Mouse (Mus musculus) adrenal gland, postnatal 14 days (tissue): ENCODE results near the gene Olfr583. TPM values are rescaled to one million over a fixed set of nuclear protein-coding genes. Genes with fewer than 3 reads are reported as not detected.

ENCODE experiments used
- DNase-seq: peaks from one replicate; pipeline ENCODE4 v3.0.0; 2021; ENCODE audit warnings: mixed read lengths
- long read RNA-seq, 2 experiments: library from polyadenylated mRNA; stranded (forward); transcript quantifications; one replicate each; pipeline ENCODE4 v2.0.0; 2021
- total RNA-seq: library from RNA; stranded (reverse); gene quantifications from 2 replicates; pipeline ENCODE4 v1.2.3, GENCODE M21; 2021

Gene Olfr583
- total RNA-seq, result not detected in 2 replicates
- long read RNA-seq, experiment 1, result 0 reads
- long read RNA-seq, experiment 2, result 0 reads

DNA sequence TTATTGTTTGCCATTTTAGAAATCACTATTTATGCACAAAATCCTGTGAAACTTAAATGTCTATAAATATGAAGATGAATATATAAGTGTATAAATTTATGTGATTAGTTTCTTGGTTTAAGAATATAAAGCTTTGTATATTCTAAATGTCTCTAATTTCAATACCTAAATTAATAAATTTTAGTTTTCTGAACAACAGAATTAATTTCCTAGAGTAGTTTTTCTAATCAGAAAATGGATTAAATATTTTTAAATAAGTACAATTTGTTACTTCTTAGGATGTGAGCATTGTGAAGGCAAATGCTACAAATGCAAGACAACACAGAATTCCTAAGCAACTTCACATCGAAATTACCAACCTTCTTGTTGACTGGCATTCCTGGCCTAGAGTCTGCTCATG is at the start of gene Olfr583:
Gene Olfr583 (plus strand): TSS at position 301 of the 400 bp plus-strand sequence.
- no peak for DNase-seq

DNA sequence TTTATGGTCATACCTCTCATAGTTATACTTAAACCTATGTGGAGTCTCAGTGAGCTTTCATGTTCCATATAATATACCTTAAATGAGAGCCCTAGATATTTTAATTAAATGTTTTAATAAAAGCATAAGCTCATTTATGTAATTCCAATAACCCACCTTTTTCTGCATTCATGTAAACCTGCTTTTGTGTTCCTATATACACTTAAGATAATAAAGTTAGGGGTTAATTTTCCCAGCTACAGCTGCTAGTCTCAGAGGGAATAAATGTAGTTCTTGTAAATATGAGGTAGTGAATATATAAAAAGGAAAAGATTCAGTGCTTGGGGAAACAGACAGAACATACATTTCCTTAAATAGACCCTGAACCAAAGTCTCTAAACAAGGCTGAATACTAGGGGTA is 13.4 kb upstream of the Olfr583 start, which contains the start of gene Olfr582:
Gene Olfr582 (plus strand): TSS at position 301 of the 400 bp plus-strand sequence.
- DNase-seq, result no peak

DNA sequence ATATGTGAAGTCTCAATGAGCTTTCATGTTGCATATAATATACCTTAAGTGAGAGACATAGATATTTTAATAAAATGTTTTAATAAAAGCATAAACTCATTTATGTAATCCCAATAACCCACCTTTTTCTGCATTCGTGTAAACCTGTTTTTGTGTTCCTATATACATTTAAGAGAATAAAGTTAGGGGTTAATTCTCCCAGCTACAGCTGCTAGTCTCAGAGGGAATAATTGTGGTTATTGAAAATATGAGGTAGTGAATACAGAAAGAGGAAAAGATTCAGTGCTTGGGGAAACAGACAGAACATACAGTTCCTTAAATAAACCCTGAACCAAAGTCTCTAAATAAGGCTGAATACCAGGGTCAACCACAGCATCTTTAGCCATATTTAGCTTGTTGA is 30.5 kb downstream of the Olfr583 start, which contains the start of gene Olfr584:
Gene Olfr584 (plus strand): TSS at position 301 of the 400 bp plus-strand sequence.
- DNase-seq, result no peak

DNA sequence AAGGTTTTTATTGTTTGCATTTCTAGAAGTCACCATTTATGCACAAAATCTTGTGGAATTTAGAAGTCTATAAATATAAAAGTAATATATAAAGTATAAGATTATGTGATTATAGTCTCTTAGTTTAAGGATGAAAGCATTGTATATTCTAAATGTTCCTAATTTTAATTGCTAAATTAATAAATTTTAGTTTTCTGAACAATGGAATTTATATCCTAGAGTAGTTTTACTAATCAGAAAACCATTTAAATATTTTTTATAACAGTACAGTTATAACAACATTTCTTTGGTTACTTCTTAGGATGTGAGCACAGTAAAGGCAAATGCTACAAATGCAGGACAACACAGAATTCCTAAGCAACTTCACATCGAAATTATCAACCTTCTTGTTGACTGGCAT is 46.3 kb downstream of the Olfr583 start, which contains the start of gene Olfr585:
Gene Olfr585 (plus strand): TSS at position 301 of the 400 bp plus-strand sequence.
- no peak for DNase-seq

Other genes starting within 250 kb of the Olfr583 start
- gene Olfr564, start 247.8 kb upstream of the Olfr583 start, total RNA-seq, result not detected in 2 replicates
- gene Olfr566, start 192.5 kb upstream of the Olfr583 start, total RNA-seq, result not detected in 2 replicates
- not detected in 2 replicates for gene Olfr568, start 174.2 kb upstream of the Olfr583 start, total RNA-seq
- gene Olfr569, start 160.4 kb upstream of the Olfr583 start, total RNA-seq, result not detected in 2 replicates
- gene Olfr570, start 156.7 kb upstream of the Olfr583 start, total RNA-seq, result not detected in 2 replicates
- gene Olfr571, start 133.8 kb upstream of the Olfr583 start, total RNA-seq, result not detected in 2 replicates
- not detected in 2 replicates for gene Olfr572, start 126.9 kb upstream of the Olfr583 start, total RNA-seq
- not detected in 2 replicates for gene Olfr573-ps1, start 108.7 kb upstream of the Olfr583 start, total RNA-seq
- not detected in 2 replicates for gene Olfr574, start 102.8 kb upstream of the Olfr583 start, total RNA-seq
- not detected in 2 replicates for gene Olfr575, start 92.5 kb upstream of the Olfr583 start, total RNA-seq
- not detected in 2 replicates for gene Olfr576, start 88.6 kb upstream of the Olfr583 start, total RNA-seq
- not detected in 2 replicates for gene Olfr577, start 75.4 kb upstream of the Olfr583 start, total RNA-seq
- not detected in 2 replicates for gene Olfr578, start 62.0 kb upstream of the Olfr583 start, total RNA-seq
- gene Olfr582, start 13.3 kb upstream of the Olfr583 start, total RNA-seq, result not detected in 2 replicates
- not detected in 2 replicates for gene Olfr584, start 30.6 kb downstream of the Olfr583 start, total RNA-seq
- gene Olfr585, start 46.4 kb downstream of the Olfr583 start, total RNA-seq, result not detected in 2 replicates
- not detected in 2 replicates for gene Olfr586, start 74.3 kb downstream of the Olfr583 start, total RNA-seq
- not detected in 2 replicates for gene Olfr588-ps1, start 89.6 kb downstream of the Olfr583 start, total RNA-seq
- gene Olfr589, start 105.1 kb downstream of the Olfr583 start, total RNA-seq, result not detected in 2 replicates
- gene Olfr591, start 127.0 kb downstream of the Olfr583 start, total RNA-seq, result not detected in 2 replicates
- gene Olfr592, start 133.5 kb downstream of the Olfr583 start, total RNA-seq, result not detected in 2 replicates
- gene Olfr593, start 160.6 kb downstream of the Olfr583 start, total RNA-seq, result not detected in 2 replicates
- not detected in 2 replicates for gene Olfr594, start 165.7 kb downstream of the Olfr583 start, total RNA-seq
- gene Usp17ld, start 201.2 kb downstream of the Olfr583 start, total RNA-seq, result not detected in 2 replicates